Mouse (Mus musculus) fat pad, adult 2 months (tissue): Measurements from ENCODE around the gene Acvrl1.
"Not testable (repeated sequence)": the region's sequence is repeated elsewhere in the genome, so short reads cannot be mapped to it uniquely, and the experiment has no call there.

Experiments used
- DNase-seq: peaks from one replicate; pipeline ENCODE4 v3.0.0-alpha.2; 2011; ENCODE audit warnings: low read depth, low spot score; ENCODE audit errors: extremely low read depth

The Acvrl1 gene

GRCm38 (mm10) chr15:101106011-101106410, 22.3 kb upstream of the Acvrl1 start:
- no peak for DNase-seq

GRCm38 (mm10) chr15:101107906-101108671, 20.2 kb upstream of the Acvrl1 start:
- DNase-seq = no peak

DNA sequence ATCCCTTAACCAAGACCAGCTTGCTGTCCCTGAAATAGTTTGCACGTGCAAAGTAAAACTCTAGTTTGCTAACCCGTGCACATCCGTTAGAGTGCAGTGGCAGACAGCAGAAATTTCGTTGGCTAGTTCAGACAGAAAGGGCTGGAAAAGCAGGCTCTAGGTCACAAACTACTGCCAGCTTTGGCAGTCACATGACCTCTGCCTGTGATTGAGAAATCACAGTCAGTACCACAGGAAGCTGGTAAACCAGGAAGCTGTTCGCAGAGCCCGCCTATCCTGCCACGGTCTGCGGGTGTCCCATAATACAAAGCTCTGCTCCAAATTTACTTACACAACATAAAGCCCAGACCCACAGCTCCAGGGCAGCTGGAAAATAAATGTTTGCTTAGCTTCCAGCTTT, 15.1 kb upstream of the Acvrl1 start:
- DNase-seq = peak; percentile 85

GRCm38 (mm10) chr15:101113778-101114177, 14.5 kb upstream of the Acvrl1 start:
- not testable (repeated sequence) for DNase-seq

DNA sequence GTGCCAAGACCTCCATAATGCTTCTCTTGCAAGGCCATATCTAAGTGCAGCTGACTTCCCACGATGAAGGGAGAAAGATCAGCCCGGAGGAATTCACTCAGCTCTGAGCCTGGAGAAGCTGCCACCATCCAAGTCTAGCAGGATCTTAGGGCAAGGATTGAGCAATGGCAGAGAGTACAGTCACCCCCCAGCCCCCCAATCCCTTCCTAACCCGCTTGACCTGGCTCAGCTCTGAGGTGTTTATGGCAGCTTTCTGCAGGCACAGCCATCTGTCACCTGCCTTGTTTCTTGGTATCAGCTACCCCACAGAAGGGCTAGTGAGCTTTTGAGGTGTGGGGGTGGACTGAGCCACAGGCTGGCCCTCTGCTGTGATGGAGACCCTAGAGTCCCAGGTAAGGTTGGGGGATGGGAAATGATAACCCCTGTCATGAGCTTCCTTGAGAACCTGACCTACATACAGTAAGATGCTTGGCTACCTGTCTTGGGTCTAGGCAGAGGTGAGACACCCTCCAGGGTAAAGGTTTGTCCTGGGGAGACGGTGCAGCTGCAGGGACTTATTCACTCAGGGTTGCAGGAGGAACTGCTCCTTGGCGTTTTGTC, 12.7 kb upstream of the Acvrl1 start, which contains the start of gene Ankrd33:
Ankrd33 (plus strand) TSS at position 245 of the 600 bp plus-strand sequence.
- DNase-seq = no peak

DNA sequence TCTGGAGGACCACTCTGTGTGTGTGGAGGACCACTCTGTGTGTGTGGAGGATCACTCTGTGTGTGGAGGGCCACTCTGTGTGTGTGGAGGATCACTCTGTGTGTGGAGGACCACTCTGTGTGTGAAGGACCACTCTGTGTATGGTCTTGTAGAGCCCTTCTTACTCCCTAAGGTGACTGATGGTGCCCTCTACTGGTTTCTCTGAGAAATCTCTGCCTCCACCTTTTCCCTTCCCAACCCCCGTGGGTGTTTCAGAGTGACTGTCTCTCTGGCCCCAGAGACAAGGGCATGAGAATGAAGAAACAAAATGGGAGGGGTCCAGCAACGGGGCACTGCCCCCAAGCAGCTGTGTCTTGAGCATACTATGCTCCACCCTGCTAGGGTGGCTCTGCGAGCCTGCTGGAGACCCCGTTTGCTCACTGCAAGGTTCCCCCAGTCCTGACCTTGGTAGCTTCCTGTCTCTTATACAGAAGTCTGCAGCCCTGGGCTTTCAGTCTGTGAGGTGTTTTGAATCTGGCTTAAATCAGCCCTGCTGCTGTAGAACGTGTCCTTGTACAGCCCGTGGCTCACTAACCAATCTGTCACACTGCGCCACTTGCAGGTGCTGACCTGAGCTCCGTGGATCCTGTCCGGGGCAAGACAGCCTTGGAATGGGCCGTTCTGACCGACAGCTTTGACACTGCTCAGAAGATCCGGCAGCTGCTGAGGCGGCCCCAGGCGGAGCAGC, 9.8 kb upstream of the Acvrl1 start:
- DNase-seq = no peak

- DNase-seq = no peak
Observed at GRCm38 (mm10) chr15:101121411-101122289, 6.7 kb upstream of the Acvrl1 start.

GRCm38 (mm10) chr15:101122290-101122589, 6.1 kb upstream of the Acvrl1 start:
- DNase-seq = no peak

GRCm38 (mm10) chr15:101123202-101123601, 5.1 kb upstream of the Acvrl1 start:
- DNase-seq = no peak

DNA sequence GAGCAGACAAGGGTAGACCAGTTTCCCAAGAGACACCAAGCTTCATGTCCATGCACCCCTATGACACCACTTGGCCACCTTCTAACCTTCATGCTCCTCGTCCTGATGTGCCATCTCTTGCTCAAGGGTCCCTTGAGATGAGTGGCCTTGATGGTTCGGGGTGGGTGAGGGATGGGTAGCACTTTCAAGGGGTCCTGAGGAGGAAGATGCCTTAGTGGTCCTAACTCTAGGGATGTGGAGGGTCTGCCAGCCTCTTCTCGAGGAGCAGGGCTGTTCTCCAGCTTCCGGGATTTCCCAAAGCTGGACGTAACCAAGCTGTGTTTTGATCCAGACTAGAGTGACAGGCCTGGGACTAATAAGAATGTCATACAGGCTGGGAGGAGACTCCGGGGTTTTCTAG, 2.8 kb upstream of the Acvrl1 start:
- no peak for DNase-seq

DNA sequence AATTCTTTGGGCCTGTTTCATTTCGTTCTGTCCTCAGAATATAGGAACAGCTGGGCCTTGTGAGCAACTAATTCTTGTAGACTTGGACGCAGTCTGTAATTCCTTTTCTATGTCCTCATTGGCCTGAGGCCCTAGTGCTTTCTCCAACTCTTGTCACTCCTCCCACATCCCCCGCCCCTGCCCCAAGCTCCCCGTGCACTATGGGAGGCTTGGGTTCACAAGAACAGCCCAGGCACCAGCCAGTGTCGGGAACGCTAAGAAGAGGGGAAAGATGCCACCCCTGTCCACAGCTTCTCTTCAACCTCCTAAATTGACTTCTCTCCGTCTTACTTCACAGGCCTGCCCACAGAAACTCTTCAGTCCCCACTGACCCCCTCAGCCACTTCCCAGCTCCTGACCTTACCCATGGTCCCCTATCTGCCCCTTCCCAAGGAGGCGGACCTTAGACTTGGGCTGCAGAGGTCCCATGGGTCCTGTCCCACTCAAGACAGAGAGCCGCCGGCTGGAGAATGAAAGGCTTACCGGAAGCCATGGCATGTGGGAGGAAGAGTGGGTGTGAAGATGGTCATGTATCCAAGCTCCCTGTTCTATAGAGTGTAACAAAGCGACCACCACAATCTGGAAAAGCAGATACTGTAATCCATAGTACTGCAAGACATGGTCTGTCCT, 1.3 kb upstream of the Acvrl1 start:
- DNase-seq = no peak

DNA sequence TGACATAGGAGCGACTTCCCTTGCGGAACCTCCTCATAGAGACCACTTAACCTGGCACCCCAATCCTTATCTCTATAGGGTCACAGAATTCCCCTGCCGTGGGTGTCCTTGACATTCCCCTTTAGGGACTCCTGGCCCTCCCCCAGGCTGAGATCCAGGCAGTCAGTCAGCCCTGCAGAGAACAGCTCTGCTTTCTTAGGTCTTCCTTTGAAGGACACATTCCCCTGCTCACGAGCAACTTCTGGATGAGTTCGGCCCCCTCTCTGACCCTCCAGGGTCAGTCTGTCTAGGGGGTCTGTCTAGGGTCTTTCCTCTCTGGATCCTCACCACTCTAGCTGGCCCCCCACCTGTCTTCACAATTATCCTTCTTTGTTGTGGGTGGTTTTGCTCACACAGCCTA, 1.1 kb downstream of the Acvrl1 start:
- DNase-seq = no peak

DNA sequence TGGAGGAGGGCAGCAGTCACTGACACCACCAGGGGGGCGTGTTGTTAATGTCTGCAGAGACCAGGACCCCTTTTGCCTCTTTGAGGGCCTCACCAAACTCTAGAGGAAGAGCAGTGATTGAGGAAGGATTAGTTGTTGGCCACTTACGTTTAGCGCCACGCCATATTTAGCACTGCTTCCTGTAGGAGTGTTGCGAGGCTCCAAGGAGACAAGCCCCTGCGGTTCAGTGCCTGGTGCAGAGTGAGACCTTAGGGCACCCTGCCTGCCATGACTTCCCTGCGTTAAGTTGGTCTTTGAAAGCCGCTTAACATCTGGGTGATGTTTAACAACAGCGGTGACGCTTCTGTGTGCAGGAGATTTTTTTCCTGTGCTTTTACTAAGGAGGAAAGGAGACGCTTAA, 3.2 kb downstream of the Acvrl1 start:
- no peak for DNase-seq

DNA sequence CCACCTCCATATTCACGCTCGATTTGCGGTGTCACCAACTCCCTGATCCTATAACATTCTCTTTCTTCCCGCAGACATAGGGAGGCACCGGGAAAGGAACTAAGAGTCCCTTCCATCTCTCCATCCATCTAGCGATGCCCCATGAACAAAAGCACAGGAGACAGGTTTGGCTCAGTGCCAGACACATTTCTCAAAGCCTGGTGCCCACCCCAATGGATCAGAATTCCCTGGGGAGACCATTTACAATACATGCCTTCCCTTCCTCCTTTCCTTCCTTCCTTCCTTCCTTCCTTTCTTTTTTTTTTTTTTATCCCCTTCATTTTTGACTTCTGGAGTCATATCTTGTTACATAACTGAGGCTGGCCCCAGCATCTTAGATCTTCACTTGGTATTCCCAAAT, 3.7 kb downstream of the Acvrl1 start:
- no peak for DNase-seq

- no peak for DNase-seq
Observed at GRCm38 (mm10) chr15:101132761-101133160, 4.4 kb downstream of the Acvrl1 start.

DNA sequence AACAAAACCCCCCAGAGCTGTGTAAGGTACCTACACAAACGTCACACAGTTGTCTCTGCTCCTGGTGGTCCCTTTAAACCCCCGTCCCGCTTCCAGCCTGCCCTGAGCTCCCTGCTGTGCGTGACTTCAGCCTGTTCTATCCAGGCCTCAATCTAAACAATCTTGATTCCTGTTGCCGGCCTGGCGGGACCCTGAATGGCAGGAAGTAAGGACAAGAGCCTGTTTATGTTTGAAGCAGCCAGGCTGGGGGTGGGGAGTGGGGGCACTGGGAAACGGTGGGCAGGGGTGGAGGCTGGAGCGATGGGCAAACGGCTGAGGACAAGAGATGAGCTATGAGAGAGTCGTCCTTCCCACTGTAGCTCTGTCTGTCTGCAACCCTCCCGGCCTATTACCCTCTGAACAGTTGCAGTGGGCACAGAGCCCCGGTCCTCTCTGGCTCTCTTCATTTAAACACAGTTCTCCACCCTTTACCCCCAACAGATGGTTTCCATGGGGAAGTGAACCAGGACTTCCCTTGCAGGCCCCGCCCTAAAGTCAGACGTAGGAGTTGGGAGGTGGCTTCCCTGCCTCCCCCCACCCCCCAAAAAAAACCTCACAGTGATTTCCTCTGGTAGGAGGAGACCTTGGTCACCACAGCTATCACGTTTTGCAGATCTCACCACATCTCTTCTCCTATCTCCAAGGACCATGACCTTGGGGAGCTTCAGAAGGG, 5.8 kb downstream of the Acvrl1 start:
- DNase-seq = no peak

- DNase-seq = no peak
Observed at GRCm38 (mm10) chr15:101135405-101135804, 7.1 kb downstream of the Acvrl1 start.

DNA sequence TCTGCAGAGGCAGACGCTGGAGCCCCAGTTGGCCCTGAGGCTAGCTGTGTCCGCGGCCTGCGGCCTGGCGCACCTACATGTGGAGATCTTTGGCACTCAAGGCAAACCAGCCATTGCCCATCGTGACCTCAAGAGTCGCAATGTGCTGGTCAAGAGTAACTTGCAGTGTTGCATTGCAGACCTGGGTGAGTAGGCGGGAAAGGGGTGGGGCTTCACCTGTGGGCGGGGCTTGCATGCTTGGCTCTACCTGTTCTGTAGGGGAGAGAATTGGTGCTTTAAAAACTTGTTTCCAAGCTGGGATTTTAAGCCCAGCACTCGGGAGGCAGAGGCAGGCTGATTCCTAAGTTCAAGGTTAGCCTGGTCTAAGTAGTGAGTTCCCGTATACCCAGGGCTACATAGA, 9.1 kb downstream of the Acvrl1 start:
- no peak for DNase-seq

- DNase-seq = no peak
Observed at GRCm38 (mm10) chr15:101138675-101139074, 10.4 kb downstream of the Acvrl1 start.

DNA sequence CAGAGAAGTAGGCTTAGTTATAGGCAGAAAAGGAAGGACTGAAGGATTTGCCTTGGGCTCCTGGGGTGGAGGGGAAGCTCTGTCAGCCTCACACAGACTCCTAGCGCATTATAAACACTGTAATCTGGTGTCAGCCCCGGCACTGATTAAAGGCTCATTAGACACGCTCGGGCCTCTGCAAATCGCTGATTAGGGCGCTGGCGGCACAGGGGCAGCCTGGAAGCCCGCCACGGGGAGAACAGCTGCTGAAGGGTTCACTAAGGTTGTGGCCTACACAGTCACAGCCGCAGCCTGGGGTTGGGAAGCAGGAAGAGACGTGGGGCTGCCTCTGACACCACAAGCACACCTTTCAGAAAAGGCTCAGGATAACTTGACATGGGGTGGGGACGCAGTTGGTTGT, 11.6 kb downstream of the Acvrl1 start:
- no peak for DNase-seq
